Mouse (Mus musculus): ENCODE results near the gene Fdx1l. TPM values are rescaled to one million over a fixed set of nuclear protein-coding genes. Genes with fewer than 3 reads are reported as not detected.
A peak's percentile ranks its signal among the peaks of the same experiment; 100 is the strongest.

Fdx1l gene
- polyA plus RNA-seq, 1 experiment from 2014 or later: 54.8 TPM

DNA sequence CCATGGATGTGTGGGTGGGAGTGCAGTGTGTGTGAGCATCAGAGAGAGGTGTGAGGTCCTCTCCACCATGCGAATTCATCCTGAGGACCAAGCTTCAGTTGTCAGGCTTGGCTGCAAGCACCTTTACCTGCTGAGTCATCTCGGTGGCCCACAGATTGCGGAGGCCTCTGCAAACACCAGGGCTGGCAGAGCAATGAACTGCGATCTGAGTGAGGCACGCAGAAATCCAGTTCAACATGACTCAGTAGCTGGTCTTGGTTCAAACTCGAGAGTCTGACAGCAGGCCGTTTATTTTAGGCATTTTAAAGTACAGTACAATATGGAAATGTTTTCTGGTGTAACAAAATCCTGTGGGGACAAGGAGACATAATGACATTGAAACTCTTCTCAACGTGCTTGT is 24.4 kb upstream of the Fdx1l start:
- no peak for ATAC-seq (ENCODE audit: low FRiP score, low read depth)
- no peaks in the 10 kb centered on the region for H3K9me3 ChIP-seq
- H3K27ac ChIP-seq: no peak overlapping the region
- H3K9ac ChIP-seq: no peak overlapping the region
- no peaks in the 10 kb centered on the region for H3K27me3 ChIP-seq
- H3K4me1 ChIP-seq: 0 out of 2 replicates have a peak, but pooled peaks cover 6% of the 10 kb centered on the region
- no peak overlapping the region for H3K4me2 ChIP-seq (replicated peaks)
- whole genome bisulfite sequencing: 80% methylated on average over 8 of the region's 8 CpGs
- H3K36me3 ChIP-seq: no peaks in the 10 kb centered on the region
- H3K4me3 ChIP-seq: no peak overlapping the region

DNA sequence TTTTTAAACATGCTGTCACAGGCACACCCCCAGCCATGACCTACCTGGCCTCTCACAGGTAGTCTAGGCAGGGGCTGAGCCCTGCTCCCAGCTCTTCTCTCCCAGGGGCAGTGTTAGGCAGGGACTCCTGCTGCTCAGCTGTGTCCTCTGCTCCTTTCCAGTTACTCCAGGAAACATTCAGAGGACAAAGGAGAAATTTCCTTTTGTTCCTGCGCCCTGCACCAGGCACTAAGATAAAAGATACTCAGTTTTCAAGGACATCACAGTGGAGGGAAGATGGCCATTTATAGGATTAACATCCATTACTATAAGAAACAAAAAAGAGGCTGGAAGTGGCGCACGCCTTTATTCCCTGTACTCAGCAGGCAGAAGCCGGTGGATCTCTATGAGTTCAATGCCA is 22.5 kb upstream of the Fdx1l start:
- Histone ChIP-seq H3K36me3 (no peaks in the 10 kb centered on the region), H3K27me3 (no peaks in the 10 kb centered on the region), H3K4me3 (no peak overlapping the region), H3K4me2 (replicated peaks) (no peak overlapping the region), H3K4me1 (peaks cover 7% of the 10 kb centered on the region), H3K9me3 (no peaks in the 10 kb centered on the region), H3K27ac (no peak overlapping the region), H3K9ac (no peak overlapping the region)
- no peak for ATAC-seq (ENCODE audit: low FRiP score, low read depth)
- WGBS: 88% methylated on average over 4 of the region's 4 CpGs

DNA sequence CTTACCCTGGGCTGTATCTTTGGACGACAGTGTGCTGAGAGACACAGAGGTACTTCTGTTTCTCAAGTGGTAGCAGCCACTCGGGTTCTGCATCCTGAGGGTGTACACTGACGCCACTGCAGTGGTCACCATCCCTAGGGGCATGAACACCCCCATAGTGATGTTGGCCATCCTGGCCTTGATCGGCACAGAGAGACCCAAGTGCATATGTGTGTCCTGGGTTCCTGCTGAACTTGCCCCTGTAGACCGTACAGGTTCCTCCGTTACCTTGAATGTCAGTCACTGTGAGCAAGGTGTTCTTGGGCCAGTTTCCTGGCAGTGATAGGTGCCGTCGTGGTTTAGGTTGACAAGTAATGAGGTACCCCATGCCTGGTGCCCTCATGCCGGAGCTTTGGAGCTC is 20.0 kb upstream of the Fdx1l start:
- H3K27me3 ChIP-seq: no peaks in the 10 kb centered on the region
- WGBS: 94% methylated on average over 9 of the region's 9 CpGs
- H3K4me2 ChIP-seq (replicated peaks): no peak overlapping the region
- no peaks in the 10 kb centered on the region for H3K9me3 ChIP-seq
- H3K4me1 ChIP-seq: peaks cover 21% of the 10 kb centered on the region
- no peak overlapping the region for H3K9ac ChIP-seq
- H3K36me3 ChIP-seq: peaks cover 20% of the 10 kb centered on the region
- no peak overlapping the region for H3K4me3 ChIP-seq
- H3K27ac ChIP-seq: no peak overlapping the region
- ATAC-seq (ENCODE audit: low FRiP score, low read depth): no peak

DNA sequence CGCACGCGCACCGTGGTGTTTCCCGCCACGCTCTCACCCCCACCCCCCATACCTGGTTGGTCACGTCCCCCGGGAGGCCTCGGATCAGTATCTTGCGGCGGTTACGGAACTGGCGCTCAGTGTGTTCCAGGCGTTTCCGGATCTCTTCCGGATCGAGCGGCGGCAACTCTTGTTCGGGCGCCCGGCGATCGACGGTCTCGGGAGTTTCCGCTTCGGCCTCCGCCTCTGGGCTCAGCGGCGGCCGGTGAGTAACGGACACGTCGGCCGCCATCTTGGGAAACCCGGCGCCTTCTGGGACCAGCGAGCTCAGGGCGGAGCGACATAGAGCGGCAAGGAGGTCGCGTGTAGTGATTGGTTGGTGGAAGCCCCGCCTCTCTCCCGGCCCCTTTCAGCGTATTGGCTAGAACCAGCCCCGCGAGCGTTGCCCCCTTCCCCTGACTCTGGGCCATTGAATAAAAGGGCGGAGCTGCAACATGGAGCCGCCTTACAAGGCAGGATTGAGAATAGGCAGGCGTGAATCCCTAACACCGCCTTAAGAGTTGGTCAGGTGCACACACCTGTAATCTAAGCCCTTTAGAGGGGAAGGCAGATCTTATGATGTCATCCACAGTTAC is 18.4 kb upstream of the Fdx1l start, which contains the start of the genes Gm38431 and Raver1:
Gene Gm38431 (minus strand): TSS at position 291 of the 614 bp plus-strand sequence.
Gene Raver1 (minus strand): TSS at position 302 of the 614 bp plus-strand sequence.
- peak within 1 kb of the TSS; percentile 87 for H3K27ac ChIP-seq
- no peaks in the 10 kb centered on the region for H3K27me3 ChIP-seq
- ATAC-seq (ENCODE audit: low FRiP score, low read depth): peak; percentile 100
- H3K9ac ChIP-seq: peak within 1 kb of the TSS; percentile 78
- H3K9me3 ChIP-seq: no peaks in the 10 kb centered on the region
- peak within 1 kb of the TSS; percentile 92 for H3K4me2 ChIP-seq (replicated peaks)
- H3K4me3 ChIP-seq: peak within 1 kb of the TSS; percentile 63
- peaks cover 21% of the 10 kb centered on the region for H3K4me1 ChIP-seq
- under 1% methylated on average over 53 of the region's 54 CpGs for WGBS
- H3K36me3 ChIP-seq: peaks cover 36% of the 10 kb centered on the region

DNA sequence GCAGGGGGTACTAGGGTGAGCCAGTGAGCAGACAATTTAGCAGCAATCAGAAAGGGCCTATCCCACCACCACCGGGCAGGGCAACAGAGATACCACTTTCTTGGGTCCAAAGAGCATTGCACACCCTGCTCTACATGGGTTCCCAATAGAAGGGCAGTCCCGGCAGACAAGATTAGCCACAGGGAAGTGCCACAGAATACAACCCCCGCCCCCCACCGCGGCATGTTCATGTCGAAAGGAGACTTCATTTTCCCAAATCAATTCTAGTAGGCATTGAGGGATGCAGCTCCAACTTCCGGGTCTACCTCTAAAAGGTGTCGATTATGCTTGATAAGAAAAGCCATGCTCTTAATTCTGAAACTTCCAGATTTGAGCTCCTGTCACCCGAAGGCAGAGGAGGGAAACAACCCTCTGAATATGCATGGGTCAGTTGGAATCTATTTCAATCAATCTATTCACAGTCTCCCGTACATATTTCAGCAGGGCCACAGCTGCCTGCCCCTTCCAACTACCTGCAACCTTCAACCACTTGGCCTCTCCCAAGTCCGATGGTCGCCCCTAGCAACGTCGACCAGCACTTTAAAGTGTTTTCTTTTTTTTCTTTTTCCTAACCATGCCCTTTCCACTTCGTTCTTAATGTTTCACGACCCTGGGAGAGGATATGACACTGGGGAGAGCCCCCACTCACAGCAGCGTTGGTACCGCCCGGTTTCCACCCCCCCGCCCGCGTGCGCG is 17.7 kb upstream of the Fdx1l start:
- no peaks in the 10 kb centered on the region for H3K27me3 ChIP-seq
- WGBS: 3% methylated on average over 24 of the region's 24 CpGs
- H3K27ac ChIP-seq: peak overlapping the region; percentile 87; the same call in 1 of the 2 replicates
- H3K9ac ChIP-seq: peak overlapping the region; percentile 78
- H3K4me1 ChIP-seq: peaks cover 21% of the 10 kb centered on the region
- peak overlapping the region; percentile 92 for H3K4me2 ChIP-seq (replicated peaks)
- no peaks in the 10 kb centered on the region for H3K9me3 ChIP-seq
- peaks cover 43% of the 10 kb centered on the region for H3K36me3 ChIP-seq
- ATAC-seq (ENCODE audit: low FRiP score, low read depth): no peak
- H3K4me3 ChIP-seq: peak overlapping the region; percentile 63

DNA sequence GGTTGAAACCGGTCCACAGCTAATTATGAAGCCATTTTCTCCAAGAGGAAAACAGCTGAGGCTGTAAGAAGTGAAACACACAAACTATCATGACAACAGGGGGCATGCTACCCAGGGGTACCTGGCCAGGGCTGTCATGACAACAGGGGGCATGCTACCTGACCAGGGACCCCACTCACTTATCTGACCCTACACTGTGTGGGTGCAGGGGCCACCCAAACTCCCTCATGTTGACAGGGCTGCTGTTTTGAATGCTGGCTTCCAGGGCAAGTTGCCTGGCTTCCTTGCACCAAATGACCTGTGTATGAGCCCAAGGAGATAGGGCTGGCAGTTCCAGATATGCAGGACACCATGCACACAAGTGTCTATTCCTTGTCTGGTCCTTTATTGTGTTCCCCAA is 17.1 kb upstream of the Fdx1l start:
- Histone ChIP-seq H3K9ac (peak overlapping the region; percentile 78), H3K27me3 (no peaks in the 10 kb centered on the region), H3K36me3 (peaks cover 49% of the 10 kb centered on the region), H3K4me1 (peaks cover 21% of the 10 kb centered on the region), H3K27ac (no peak overlapping the region), H3K4me3 (peak overlapping the region; percentile 63), H3K9me3 (no peaks in the 10 kb centered on the region), H3K4me2 (replicated peaks) (peak overlapping the region; percentile 92)
- 82% methylated on average over 1 of the region's 1 CpGs for WGBS
- ATAC-seq (ENCODE audit: low FRiP score, low read depth): no peak

DNA sequence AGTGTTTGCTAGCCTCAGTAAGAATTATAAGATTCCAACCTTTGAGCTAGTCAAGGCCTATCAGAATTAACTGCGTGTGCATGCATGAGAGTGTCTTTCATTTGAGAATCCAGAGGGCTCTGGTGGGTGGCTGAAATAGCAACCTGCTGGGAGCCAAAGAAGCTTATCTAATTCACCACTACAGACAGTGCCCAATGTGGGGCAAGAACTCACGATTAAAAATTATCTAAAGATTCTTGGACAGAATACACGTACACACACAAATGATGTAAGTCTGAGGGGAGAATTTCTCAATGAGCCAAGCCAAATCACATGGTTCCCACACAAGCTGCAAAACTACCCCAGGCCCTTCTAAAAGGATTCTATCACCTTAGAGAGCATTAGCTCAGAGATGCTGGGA is 9.9 kb upstream of the Fdx1l start:
- H3K4me1 ChIP-seq: no peaks in the 10 kb centered on the region
- no peak overlapping the region for H3K4me3 ChIP-seq
- WGBS: 90% methylated on average over 3 of the region's 3 CpGs
- H3K27me3 ChIP-seq: no peaks in the 10 kb centered on the region
- no peak overlapping the region for H3K9ac ChIP-seq
- H3K36me3 ChIP-seq: peaks cover 97% of the 10 kb centered on the region
- no peak for ATAC-seq (ENCODE audit: low FRiP score, low read depth)
- H3K27ac ChIP-seq: no peak overlapping the region
- no peaks in the 10 kb centered on the region for H3K9me3 ChIP-seq
- no peak overlapping the region for H3K4me2 ChIP-seq (replicated peaks)

DNA sequence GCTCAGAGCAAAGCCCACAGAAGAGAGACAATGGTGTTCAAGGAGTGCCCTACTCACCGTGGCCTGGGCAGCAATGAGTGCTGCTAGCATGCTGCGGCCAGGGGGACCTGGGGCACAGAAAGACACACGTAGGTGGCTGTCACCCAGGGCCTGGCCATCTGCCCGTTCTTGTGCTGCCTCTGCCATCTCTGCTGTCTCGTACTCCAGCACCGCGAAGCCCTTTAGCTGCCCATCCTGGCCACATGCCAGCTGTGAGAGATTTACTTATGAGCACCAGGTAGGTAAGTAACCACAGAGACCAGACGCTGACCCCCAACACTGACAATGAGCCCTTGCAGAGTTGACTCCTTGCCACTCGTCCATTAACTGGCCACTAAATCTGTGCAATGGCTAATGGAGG is 7.7 kb upstream of the Fdx1l start:
- H3K36me3 ChIP-seq: peaks cover 97% of the 10 kb centered on the region
- no peaks in the 10 kb centered on the region for H3K4me1 ChIP-seq
- H3K27ac ChIP-seq: no peak overlapping the region
- no peak overlapping the region for H3K9ac ChIP-seq
- no peaks in the 10 kb centered on the region for H3K9me3 ChIP-seq
- ATAC-seq (ENCODE audit: low FRiP score, low read depth): no peak
- H3K4me3 ChIP-seq: no peak overlapping the region
- no peaks in the 10 kb centered on the region for H3K27me3 ChIP-seq
- H3K4me2 ChIP-seq (replicated peaks): no peak overlapping the region
- 90% methylated on average over 9 of the region's 9 CpGs for WGBS

DNA sequence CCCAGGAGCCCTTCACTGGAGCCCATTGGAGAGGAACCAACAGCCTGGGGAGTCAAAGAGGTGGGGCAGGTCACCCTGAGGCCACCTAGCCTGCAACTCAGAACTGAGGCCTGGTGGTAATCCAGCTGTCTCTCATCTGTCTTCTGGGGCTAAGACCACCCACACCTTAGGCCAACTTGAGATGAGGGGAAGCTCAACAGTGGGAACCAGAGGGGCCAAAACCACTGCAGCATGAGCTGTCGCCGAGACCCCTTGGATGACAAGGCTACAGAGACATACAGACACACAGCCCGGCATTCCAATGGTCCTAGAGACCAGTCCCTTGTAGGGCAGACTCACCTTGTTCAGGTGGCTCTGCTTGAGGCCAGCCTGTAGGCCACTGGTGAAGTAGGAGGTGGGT is 2.2 kb upstream of the Fdx1l start:
- WGBS: 92% methylated on average over 3 of the region's 3 CpGs
- ATAC-seq (ENCODE audit: low FRiP score, low read depth): no peak

DNA sequence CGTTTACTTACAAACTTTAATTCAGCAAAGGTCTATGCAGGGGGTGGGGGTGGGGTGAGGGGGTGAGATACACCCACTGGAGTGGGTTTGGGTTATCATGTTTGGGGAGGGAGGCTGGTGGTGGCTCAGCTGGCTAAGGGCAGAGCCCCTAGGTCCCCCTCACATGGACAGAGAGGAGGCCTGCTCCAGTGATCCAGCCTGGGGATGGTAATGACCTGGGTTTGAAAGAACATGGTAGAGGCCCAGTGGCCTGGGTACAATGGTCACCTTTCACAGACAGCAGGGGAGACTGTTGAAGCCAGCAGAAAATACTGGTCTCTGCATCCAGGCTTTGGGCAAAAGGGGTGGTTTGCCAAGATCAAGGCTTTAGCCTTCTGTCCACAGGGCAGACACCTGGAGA is 759 bp upstream of the Fdx1l start:
- Histone ChIP-seq H3K27ac (no peak overlapping the region), H3K4me3 (no peak overlapping the region), H3K9me3 (no peaks in the 10 kb centered on the region), H3K9ac (0 out of 2 replicates have a peak overlapping the region, but pooled peaks have one; percentile 8), H3K4me1 (peaks cover 15% of the 10 kb centered on the region), H3K27me3 (no peaks in the 10 kb centered on the region), H3K4me2 (replicated peaks) (peak overlapping the region; percentile 76; the same call in 1 of the 2 replicates), H3K36me3 (peaks cover 70% of the 10 kb centered on the region)
- 83% methylated on average over 1 of the region's 1 CpGs for WGBS
- ATAC-seq (ENCODE audit: low FRiP score, low read depth): no peak

More for the DNA sequence above, 2.2 kb upstream of the Fdx1l start:
- Histone ChIP-seq H3K27me3 (no peaks in the 10 kb centered on the region), H3K4me1 (peaks cover 15% of the 10 kb centered on the region), H3K36me3 (peaks cover 80% of the 10 kb centered on the region), H3K4me3 (no peak overlapping the region), H3K27ac (no peak overlapping the region), H3K4me2 (replicated peaks) (no peak overlapping the region), H3K9me3 (no peaks in the 10 kb centered on the region), H3K9ac (no peak overlapping the region)

DNA sequence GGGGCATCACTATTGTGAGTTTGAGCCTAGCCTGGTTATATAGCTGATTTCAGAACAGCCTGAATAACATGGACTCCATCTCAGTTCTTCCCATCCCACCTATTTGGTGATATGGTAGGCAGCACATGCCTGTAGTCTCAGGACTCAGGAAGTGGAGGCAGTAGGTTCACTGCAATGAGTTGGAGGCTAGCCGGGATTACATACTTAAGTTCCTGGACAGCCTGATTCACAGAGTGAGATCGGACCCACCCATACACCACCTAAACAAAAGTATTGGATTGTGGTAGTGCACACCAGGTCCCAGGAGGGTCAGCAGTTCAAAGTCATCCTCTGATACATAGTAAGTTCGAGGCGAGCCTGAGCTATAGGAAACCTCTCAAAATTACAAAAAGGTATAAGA is 773 bp downstream of the Fdx1l start:
- no peaks in the 10 kb centered on the region for H3K27me3 ChIP-seq
- peaks cover 15% of the 10 kb centered on the region for H3K4me1 ChIP-seq
- 0 out of 2 replicates have a peak overlapping the region, but pooled peaks have one; percentile 40 for H3K27ac ChIP-seq
- peak overlapping the region; percentile 76 for H3K4me2 ChIP-seq (replicated peaks)
- H3K9ac ChIP-seq: peak overlapping the region; percentile 88
- H3K9me3 ChIP-seq: no peaks in the 10 kb centered on the region
- ATAC-seq (ENCODE audit: low FRiP score, low read depth): peak; percentile 8; the same call in 1 of the 2 replicates
- H3K4me3 ChIP-seq: peak overlapping the region; percentile 87
- peaks cover 60% of the 10 kb centered on the region for H3K36me3 ChIP-seq
- WGBS: 16% methylated on average over 4 of the region's 4 CpGs

DNA sequence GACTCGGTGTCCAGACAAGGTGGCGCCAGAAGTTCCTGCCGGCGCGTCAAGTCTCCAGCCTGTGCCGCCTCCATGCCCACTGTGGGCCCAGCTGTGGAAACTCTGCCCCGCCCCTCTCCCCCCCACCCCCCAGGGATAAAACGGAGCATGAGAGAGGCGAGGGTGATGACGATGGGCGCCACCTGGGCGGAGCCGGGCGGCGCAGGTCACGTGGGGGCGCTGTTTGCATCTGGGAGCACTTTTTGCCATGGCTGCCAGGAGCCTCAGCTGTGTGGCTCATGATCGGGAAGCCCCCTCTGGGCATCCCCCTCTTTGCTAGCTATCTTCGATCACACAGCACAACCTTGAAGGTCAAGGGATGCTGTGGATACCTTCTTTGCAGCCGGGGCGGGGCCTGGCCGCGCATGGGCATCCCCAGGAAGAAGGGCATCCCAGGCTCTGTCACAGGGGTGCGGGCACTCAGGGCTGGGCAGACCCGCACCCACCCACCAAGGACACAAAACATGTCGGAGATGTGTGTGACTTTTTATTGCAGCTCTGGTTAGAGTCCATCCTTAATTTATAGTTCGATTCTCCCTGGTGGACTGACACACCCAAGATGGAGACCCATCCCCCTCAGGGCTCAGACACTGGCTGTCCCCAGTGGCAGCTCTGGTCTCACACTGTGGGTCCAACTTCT is 6.3 kb downstream of the Fdx1l start, which contains the start of gene Zglp1:
Gene Zglp1 (minus strand): TSS at position 88 of the 679 bp plus-strand sequence.
- no peak within 1 kb of the TSS for H3K4me2 ChIP-seq (replicated peaks)
- peaks cover 62% of the 10 kb centered on the region for H3K36me3 ChIP-seq
- H3K27ac ChIP-seq: no peak within 1 kb of the TSS
- H3K27me3 ChIP-seq: no peaks in the 10 kb centered on the region
- ATAC-seq (ENCODE audit: low FRiP score, low read depth): no peak
- no peak within 1 kb of the TSS for H3K9ac ChIP-seq
- peaks cover 4% of the 10 kb centered on the region; the same call in 1 of the 2 replicates for H3K4me1 ChIP-seq
- 83% methylated on average over 27 of the region's 27 CpGs for WGBS
- no peak within 1 kb of the TSS for H3K4me3 ChIP-seq
- no peaks in the 10 kb centered on the region for H3K9me3 ChIP-seq

All from limb, embryonic 13.5 days (tissue).